Mouse (Mus musculus) forebrain, embryonic 12.5 days (tissue): ENCODE results near the gene Nmrk1. TPM values are rescaled to one million over a fixed set of nuclear protein-coding genes. Genes with fewer than 3 reads are reported as not detected.
A peak's percentile ranks its signal among the peaks of the same experiment; 100 is the strongest.

Experiments
- ATAC-seq: fragments of 200-750 bp; cut with Nextera tagmentation; 2 replicates; pipeline ENCODE4 v1.8.0; 2017; ENCODE audit warnings: moderate TSS enrichment; ENCODE audit not compliant: low FRiP score
- H3K27ac ChIP-seq: fragments of 300-500 bp; sonication (generic); 2 replicates; pipeline ENCODE4 v1.5.1; 2016; ENCODE audit warnings: mild to moderate bottlenecking
- H3K27me3 ChIP-seq: fragments of 300-500 bp; sonication (generic); 2 replicates; pipeline ENCODE4 v1.6.1; 2016; ENCODE audit warnings: mild to moderate bottlenecking
- H3K36me3 ChIP-seq: fragments of 300-500 bp; sonication (generic); replicated peaks from 2 replicates; pipeline ENCODE4 v1.6.1; 2016; ENCODE audit warnings: mild to moderate bottlenecking
- H3K4me1 ChIP-seq: fragments of 300-500 bp; sonication (generic); 2 replicates; pipeline ENCODE4 v1.6.1; 2016
- H3K4me2 ChIP-seq: fragments of 300-500 bp; sonication (generic); 2 replicates; pipeline ENCODE4 v1.6.1; 2016; ENCODE audit warnings: mild to moderate bottlenecking, moderate library complexity
- H3K4me3 ChIP-seq: fragments of 300-500 bp; sonication (generic); replicated peaks from 2 replicates; pipeline ENCODE4 v1.5.1; 2016; ENCODE audit warnings: mild to moderate bottlenecking
- H3K9ac ChIP-seq: fragments of 300-500 bp; sonication (generic); 2 replicates; pipeline ENCODE4 v1.6.1; 2016; ENCODE audit warnings: mild to moderate bottlenecking
- H3K9me3 ChIP-seq: fragments of 300-500 bp; sonication (generic); 2 replicates; pipeline ENCODE4 v1.6.1; 2016
- WGBS: fragments of 180-500 bp; shearing (Covaris S2); methylation state at CpG from one replicate; pipeline ENCODE4 v1.1.7; 2016; 5-methylcytosine and 5-hydroxymethylcytosine counted together
- polyA plus RNA-seq: library from polyadenylated mRNA; unstranded; fragments of >200 nt; fragmentation: Nextera tagmentation; extraction: Ambion mirVana; gene quantifications from 2 replicates; pipeline ENCODE4 v1.2.1, GENCODE M21; 2016

The Nmrk1 gene
- polyA plus RNA-seq, 1 experiment from 2014 or later = 5.3 TPM

DNA sequence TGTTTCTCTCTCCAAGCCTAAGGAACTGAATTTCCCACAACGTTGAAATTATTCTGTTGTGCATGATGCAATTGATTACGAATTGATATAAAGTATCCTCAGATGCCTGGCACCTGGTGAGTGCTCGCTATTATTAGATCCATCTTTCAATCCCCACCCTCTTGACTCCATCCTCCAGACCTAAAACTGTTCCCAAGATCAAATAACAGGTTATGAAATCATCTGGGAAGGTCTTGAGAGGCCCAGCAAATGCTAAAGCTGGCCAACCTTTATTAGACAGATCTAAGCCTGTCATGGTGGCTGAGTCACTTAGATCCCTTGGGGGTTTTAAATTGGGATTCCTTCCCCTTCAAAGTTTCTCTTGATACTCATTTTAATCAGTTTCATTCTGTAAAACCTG lies 28.7 kb downstream of the Nmrk1 start:
- Histone ChIP-seq H3K9ac (no peak overlapping the region), H3K4me3 (no peak overlapping the region), H3K27ac (no peak overlapping the region), H3K9me3 (no peaks in the 10 kb centered on the region), H3K4me2 (no peak overlapping the region), H3K36me3 (no peaks in the 10 kb centered on the region), H3K4me1 (no peaks in the 10 kb centered on the region), H3K27me3 (no peaks in the 10 kb centered on the region)
- no peak for ATAC-seq
- WGBS = 87% methylated on average over 3 of the region's 3 CpGs

DNA sequence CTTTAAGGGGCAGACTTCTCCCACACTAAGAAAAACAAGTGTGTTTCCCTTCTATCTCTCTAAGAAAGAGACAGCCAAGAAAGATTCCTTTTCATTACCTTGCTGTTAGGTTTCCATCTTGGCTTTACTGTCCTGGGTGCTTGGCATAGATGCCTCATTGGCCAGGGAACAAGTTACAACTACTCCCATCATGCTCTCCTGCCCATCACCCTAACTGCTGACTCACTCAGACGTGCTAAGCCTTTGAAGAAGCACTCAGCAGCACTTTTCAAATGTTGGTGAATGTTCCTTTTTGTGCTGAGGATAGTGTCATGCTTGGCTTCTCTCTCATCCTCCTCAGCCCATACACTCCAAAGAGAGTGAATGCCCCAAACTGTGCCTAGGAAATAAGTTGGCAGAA lies 29.9 kb downstream of the Nmrk1 start:
- no peak for ATAC-seq
- no peak overlapping the region for H3K9ac ChIP-seq
- no peaks in the 10 kb centered on the region for H3K27me3 ChIP-seq
- no peak overlapping the region for H3K27ac ChIP-seq
- no peaks in the 10 kb centered on the region for H3K4me1 ChIP-seq
- H3K4me2 ChIP-seq = no peak overlapping the region
- no peak overlapping the region for H3K4me3 ChIP-seq
- H3K36me3 ChIP-seq = no peaks in the 10 kb centered on the region
- no peaks in the 10 kb centered on the region for H3K9me3 ChIP-seq
- WGBS = 59% methylated on average over 1 of the region's 1 CpGs

GRCm38 (mm10) chr19:18663904-18664303 lies 32.2 kb downstream of the Nmrk1 start:
- H3K36me3 ChIP-seq = no peaks in the 10 kb centered on the region
- 77% methylated on average over 2 of the region's 2 CpGs for WGBS

DNA sequence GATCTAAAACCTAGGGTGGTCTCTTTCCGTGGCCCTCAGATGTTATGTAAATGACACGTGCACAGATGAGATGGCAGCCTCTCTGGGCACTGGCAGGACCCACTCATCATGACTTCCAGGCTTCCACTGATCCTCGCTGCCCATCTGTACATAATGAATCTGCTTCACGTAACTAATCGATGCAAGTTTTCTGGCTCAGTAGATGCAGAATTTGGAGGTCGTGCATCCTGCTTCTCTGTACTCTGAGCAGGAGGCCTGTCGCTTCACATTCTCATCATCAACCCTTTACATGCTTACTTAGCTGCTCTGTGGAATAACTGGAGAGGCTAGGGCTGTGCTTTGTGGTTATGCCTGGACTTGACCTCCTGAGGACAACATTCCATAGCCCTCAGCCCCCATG lies 35.2 kb downstream of the Nmrk1 start:
- H3K27ac ChIP-seq = no peak overlapping the region
- no peaks in the 10 kb centered on the region for H3K36me3 ChIP-seq
- WGBS = 81% methylated on average over 7 of the region's 7 CpGs
- H3K27me3 ChIP-seq = no peaks in the 10 kb centered on the region
- H3K4me1 ChIP-seq = peaks cover 8% of the 10 kb centered on the region
- no peak for ATAC-seq
- H3K9ac ChIP-seq = no peak overlapping the region
- H3K4me2 ChIP-seq = no peak overlapping the region
- H3K4me3 ChIP-seq = no peak overlapping the region
- H3K9me3 ChIP-seq = no peaks in the 10 kb centered on the region

More at GRCm38 (mm10) chr19:18663904-18664303, 32.2 kb downstream of the Nmrk1 start:
- no peak overlapping the region for H3K27ac ChIP-seq
- no peaks in the 10 kb centered on the region for H3K9me3 ChIP-seq
- no peaks in the 10 kb centered on the region for H3K4me1 ChIP-seq
- no peak overlapping the region for H3K4me3 ChIP-seq
- H3K4me2 ChIP-seq = no peak overlapping the region
- no peaks in the 10 kb centered on the region for H3K27me3 ChIP-seq
- ATAC-seq = no peak
- H3K9ac ChIP-seq = no peak overlapping the region

DNA sequence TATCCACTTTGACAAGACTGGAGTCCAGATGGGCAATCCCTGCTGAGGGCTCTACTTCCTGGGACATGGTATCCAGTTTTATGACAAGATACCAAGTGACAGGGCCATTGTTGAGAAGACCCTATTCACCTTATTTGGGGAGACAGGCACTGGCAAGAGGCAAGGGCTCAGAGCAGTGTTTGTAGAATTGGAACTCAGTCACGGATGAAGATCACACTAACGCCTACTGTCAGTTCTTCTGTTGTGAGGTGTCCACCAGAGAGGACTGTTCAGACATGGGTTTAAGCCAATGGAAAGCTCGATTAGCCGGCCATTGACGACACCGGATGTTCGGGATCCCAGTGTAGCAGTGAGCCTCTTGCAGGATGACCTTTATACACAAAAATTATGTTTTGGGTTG lies 37.8 kb downstream of the Nmrk1 start:
- no peaks in the 10 kb centered on the region for H3K27me3 ChIP-seq
- 89% methylated on average over 7 of the region's 7 CpGs for WGBS
- no peak overlapping the region for H3K9ac ChIP-seq
- no peaks in the 10 kb centered on the region for H3K36me3 ChIP-seq
- peaks cover 24% of the 10 kb centered on the region for H3K4me1 ChIP-seq
- H3K27ac ChIP-seq = no peak overlapping the region
- ATAC-seq = no peak
- H3K4me2 ChIP-seq = no peak overlapping the region
- no peak overlapping the region for H3K4me3 ChIP-seq
- no peaks in the 10 kb centered on the region for H3K9me3 ChIP-seq

- no peaks in the 10 kb centered on the region for H3K36me3 ChIP-seq
- H3K27ac ChIP-seq = peak within 1 kb of the TSS; percentile 79
- peaks cover 24% of the 10 kb centered on the region for H3K4me1 ChIP-seq
- ATAC-seq = peak; percentile 97
- peak within 1 kb of the TSS; percentile 82 for H3K4me3 ChIP-seq
- H3K9ac ChIP-seq = peak within 1 kb of the TSS; percentile 83
- peak within 1 kb of the TSS; percentile 56 for H3K4me2 ChIP-seq
- no peaks in the 10 kb centered on the region for H3K9me3 ChIP-seq
- under 1% methylated on average over 49 of the region's 58 CpGs for WGBS
- H3K27me3 ChIP-seq = no peaks in the 10 kb centered on the region
These were observed 38.9 kb downstream of the Nmrk1 start, which contains the start of gene Carnmt1 for GRCm38 (mm10) chr19:18670608-18671007. Gene Carnmt1, plus strand, starts transcription at chr19:18670764.

- Histone ChIP-seq H3K27me3 (no peaks in the 10 kb centered on the region), H3K27ac (peak overlapping the region; percentile 79), H3K9ac (peak overlapping the region; percentile 83), H3K36me3 (no peaks in the 10 kb centered on the region), H3K4me3 (peak overlapping the region; percentile 82), H3K4me1 (peaks cover 24% of the 10 kb centered on the region), H3K4me2 (peak overlapping the region; percentile 56), H3K9me3 (no peaks in the 10 kb centered on the region)
- WGBS = under 1% methylated on average over 61 of the region's 64 CpGs
- ATAC-seq = peak; percentile 1
These were observed 39.4 kb downstream of the Nmrk1 start for GRCm38 (mm10) chr19:18671056-18671741.

GRCm38 (mm10) chr19:18672498-18672897 lies 40.7 kb downstream of the Nmrk1 start:
- Histone ChIP-seq H3K27ac (no peak overlapping the region), H3K4me1 (peaks cover 24% of the 10 kb centered on the region), H3K4me3 (peak overlapping the region; percentile 82; the same call in 1 of the 2 replicates), H3K36me3 (no peaks in the 10 kb centered on the region), H3K9ac (no peak overlapping the region), H3K9me3 (no peaks in the 10 kb centered on the region), H3K4me2 (peak overlapping the region; percentile 56), H3K27me3 (no peaks in the 10 kb centered on the region)
- no peak for ATAC-seq
- 67% methylated on average over 3 of the region's 3 CpGs for WGBS

GRCm38 (mm10) chr19:18673116-18673515 lies 41.4 kb downstream of the Nmrk1 start:
- no peak overlapping the region for H3K27ac ChIP-seq
- ATAC-seq = no peak
- H3K36me3 ChIP-seq = no peaks in the 10 kb centered on the region
- H3K27me3 ChIP-seq = no peaks in the 10 kb centered on the region
- no peak overlapping the region for H3K9ac ChIP-seq
- H3K4me2 ChIP-seq = peak overlapping the region; percentile 56
- peak overlapping the region; percentile 11 for H3K4me3 ChIP-seq
- peaks cover 24% of the 10 kb centered on the region for H3K4me1 ChIP-seq
- WGBS = 10% methylated on average over 4 of the region's 4 CpGs
- no peaks in the 10 kb centered on the region for H3K9me3 ChIP-seq

DNA sequence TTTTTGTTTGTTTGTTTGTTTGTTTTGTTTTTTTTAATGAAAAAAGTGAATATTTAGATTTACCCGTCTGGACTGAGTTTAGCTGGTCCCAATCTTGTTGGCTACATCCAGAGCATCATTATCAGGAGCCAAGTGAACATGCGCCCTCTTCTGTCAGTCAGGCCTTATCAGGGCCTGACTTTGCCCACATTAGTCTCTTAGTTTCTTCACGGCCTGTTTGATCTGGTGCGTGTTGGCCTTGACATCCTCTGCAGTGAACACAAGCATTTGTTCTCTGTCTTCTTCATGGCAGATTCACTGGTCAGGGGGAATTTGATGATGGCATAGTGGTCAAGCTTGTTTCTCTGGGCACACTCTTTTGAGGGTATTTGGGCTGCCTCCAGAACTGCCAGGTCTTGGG lies 50.4 kb downstream of the Nmrk1 start:
- H3K27ac ChIP-seq = no peak overlapping the region
- no peak overlapping the region for H3K9ac ChIP-seq
- no peaks in the 10 kb centered on the region for H3K9me3 ChIP-seq
- H3K4me2 ChIP-seq = no peak overlapping the region
- 79% methylated on average over 4 of the region's 4 CpGs for WGBS
- no peak overlapping the region for H3K4me3 ChIP-seq
- ATAC-seq = no peak
- H3K36me3 ChIP-seq = peaks cover 14% of the 10 kb centered on the region
- no peaks in the 10 kb centered on the region for H3K4me1 ChIP-seq
- no peaks in the 10 kb centered on the region for H3K27me3 ChIP-seq

- 0 out of 2 replicates have a peak, but pooled peaks have one; percentile 44 for ATAC-seq
These were observed 55.8 kb downstream of the Nmrk1 start for GRCm38 (mm10) chr19:18687556-18687955.

DNA sequence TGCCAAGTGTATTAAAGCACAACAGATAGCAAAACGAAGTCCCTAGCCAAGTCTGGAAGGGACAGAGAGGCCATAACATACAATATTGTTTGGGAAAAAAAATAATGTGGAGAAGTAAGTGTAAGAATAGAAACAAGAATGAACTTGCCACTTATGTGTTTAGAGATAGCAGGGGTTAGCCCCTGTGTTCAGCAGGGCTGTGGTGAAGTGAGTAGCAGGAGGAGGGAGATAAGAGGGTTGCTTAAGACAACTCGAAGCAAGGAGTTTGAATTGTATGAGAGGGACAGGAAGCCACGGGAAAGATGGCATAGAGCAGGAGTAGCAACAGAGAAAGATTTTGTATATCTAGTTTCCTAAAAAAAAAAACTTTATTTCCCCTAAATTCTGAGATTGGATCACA lies 60.4 kb downstream of the Nmrk1 start:
- Histone ChIP-seq H3K4me1 (no peaks in the 10 kb centered on the region), H3K27me3 (no peaks in the 10 kb centered on the region), H3K36me3 (peaks cover 10% of the 10 kb centered on the region), H3K9ac (no peak overlapping the region), H3K4me2 (no peak overlapping the region), H3K9me3 (no peaks in the 10 kb centered on the region), H3K4me3 (no peak overlapping the region), H3K27ac (no peak overlapping the region)
- ATAC-seq = no peak
- WGBS = 97% methylated on average over 3 of the region's 3 CpGs

More at GRCm38 (mm10) chr19:18687556-18687955, 55.8 kb downstream of the Nmrk1 start:
- no peaks in the 10 kb centered on the region for H3K4me1 ChIP-seq
- H3K4me3 ChIP-seq = no peak overlapping the region
- no peaks in the 10 kb centered on the region for H3K27me3 ChIP-seq
- no peaks in the 10 kb centered on the region for H3K9me3 ChIP-seq
- no peak overlapping the region for H3K27ac ChIP-seq
- H3K4me2 ChIP-seq = no peak overlapping the region
- no peaks in the 10 kb centered on the region for H3K36me3 ChIP-seq
- WGBS = 78% methylated on average over 3 of the region's 3 CpGs
- no peak overlapping the region for H3K9ac ChIP-seq

DNA sequence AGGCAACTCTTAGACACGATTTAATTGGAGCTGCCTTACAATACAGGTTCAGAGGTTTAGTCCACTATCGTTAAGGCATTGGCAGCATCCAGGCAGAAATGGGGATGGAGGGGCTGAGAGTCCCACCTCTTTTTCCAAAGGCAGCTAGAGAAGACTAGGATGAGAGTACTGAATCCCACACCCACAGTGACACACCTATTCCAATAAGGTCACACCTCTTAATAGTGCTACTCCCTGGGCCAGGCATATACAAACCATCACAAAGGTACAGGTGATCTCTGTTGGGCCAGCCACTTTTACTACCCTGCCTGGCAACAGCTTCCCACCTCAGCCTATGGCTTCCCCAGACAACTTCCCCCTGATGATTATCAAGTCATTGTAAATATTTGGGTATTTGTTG lies 61.0 kb downstream of the Nmrk1 start:
- no peak overlapping the region for H3K9ac ChIP-seq
- no peaks in the 10 kb centered on the region for H3K27me3 ChIP-seq
- H3K9me3 ChIP-seq = no peaks in the 10 kb centered on the region
- no peak overlapping the region for H3K27ac ChIP-seq
- no peaks in the 10 kb centered on the region for H3K4me1 ChIP-seq
- ATAC-seq = no peak
- no peak overlapping the region for H3K4me3 ChIP-seq
- peaks cover 10% of the 10 kb centered on the region for H3K36me3 ChIP-seq
- no peak overlapping the region for H3K4me2 ChIP-seq
- WGBS = 80% methylated on average over 2 of the region's 2 CpGs
